Mouse (Mus musculus) induced T-regulatory cell, adult 2 months (primary cell): ENCODE results near the gene Anks1.

Source experiments
- DNase-seq: peaks from one replicate; pipeline ENCODE4 v3.0.0-alpha.2; 2012; ENCODE audit warnings: low read depth

The Anks1 gene

DNA sequence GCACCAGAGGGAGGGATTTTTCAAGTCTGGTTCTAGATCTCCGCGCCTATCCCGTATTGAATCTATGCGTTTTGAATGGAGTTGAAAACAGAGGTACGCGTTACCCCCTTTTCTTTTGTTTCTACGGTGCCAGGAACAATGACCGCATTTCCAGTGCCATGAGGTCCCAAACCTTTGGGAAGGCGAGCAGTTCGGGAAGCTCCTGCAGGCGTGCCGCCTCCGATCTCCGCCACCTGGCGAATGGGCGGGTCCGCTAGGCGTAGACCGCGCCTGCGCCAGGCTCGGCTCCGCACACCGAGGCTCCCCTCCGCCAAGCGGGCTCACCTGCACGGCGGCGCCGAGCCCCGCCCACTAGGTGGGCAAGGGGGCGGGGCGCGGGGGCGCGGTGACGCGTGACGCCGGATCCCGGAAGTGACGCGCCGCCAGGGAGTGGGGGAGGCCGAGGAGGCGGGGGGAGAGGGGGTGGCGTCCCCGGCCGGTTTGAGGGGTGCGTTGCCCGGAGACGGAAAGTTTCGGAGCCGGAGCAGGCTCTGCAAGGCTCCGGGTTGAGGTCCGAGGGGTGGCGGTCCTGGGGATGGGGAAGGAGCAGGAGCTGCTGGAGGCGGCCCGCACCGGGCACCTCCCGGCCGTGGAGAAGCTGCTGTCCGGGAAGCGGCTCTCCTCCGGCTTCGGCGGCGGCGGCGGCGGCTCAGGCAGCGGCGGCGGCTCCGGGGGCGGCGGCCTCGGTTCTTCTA, at the start of gene Anks1:
TSS of gene Anks1 (plus strand) at position 419 of the 734 bp plus-strand sequence.
- peak; percentile 95 for DNase-seq

DNA sequence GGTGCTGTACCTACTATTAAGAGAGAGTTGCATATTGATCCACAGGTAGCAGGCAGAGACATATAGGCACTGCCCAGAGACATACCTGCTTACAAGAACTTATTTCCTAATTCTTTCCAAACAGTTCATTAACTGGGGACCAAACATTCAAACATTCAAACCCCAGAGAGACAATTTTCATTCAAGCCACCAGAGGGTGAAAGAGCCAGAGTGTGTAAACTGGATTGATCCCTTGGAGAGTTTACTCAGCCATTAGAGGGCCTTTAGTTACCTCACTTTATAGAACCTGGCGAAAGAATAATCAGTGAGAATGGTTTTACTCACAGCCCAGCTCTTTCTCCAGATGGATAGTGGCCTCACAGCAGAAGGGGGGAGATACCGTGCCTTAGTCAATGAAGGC, 43.6 kb upstream of the Anks1 start:
- DNase-seq = no peak

DNA sequence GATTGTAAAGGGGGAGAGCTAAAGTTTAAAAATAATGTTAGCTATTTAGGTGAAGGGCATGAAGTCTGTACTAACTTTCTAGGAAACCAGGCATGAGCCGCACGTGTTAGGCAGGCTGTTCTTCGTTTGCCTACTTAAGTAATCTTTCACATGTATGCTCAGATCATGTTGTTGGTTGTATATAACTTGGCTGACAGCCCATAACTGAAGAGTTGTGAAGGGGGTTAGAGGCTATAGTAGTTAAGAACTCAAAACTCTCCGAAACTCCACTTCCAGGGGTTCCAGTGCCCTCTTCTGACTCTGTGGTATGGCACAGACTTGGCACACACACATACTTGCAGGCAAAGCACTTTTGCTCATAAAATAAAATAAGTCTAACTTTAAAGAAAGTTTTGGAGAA, 42.4 kb upstream of the Anks1 start:
- DNase-seq = no peak

DNA sequence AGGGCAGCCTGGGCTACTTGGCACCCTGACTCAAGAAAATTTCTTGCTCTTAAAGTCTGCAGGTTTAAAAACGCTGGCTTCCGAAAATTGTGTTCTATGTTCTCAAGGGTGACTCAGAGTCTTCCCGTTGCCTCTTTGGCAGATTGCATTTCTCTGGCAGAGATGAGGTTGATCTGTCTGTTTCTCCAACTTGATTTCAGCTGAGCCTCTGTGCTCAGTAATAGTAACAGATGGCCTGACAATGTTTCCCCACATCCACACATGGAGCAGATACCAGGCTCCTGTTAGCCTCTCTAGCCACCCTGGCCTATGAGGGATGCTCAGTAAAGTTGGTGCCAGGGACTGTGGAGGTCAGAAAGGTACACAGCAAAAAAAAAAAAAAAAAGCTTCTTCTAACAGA, 37.3 kb upstream of the Anks1 start:
- DNase-seq = no peak

DNA sequence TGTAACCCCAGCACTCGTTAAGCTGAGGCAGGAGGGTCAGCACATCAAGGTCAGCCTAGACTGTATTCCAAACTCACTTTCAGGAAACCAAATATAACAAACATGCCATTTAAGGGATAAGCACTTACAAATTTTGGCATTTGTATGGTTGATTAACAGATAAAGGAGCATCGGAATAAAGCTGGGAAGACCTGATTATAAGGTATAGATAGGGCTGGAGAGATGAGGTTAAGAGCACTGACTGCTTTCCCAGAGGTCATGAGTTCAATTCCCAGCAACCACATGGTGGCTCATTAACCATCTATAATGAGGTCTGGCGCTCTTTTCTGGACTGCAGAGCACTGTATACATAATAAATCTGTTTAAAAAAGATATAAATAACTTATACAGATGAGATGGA, 35.5 kb upstream of the Anks1 start:
- DNase-seq = no peak

DNA sequence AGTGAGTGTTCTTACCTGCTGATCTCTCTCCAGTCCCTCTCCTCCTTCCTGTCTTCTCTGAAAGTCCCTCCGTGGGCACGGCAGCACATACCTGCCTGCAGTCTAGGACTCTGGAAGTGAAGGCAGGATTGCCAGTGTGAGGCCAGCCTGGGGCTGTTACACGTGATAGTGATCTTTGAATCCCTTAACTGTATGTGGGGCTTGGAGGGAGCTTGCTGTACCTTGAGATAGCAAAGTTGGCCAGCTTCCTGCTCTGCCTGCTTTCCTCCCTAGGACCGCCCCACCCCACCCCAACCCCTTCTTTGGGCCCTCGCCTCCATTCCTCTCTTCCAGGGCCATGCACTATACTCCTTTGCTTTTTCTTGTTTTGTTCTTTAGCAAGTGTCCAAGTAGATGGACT, 34.6 kb upstream of the Anks1 start:
- no peak for DNase-seq

DNA sequence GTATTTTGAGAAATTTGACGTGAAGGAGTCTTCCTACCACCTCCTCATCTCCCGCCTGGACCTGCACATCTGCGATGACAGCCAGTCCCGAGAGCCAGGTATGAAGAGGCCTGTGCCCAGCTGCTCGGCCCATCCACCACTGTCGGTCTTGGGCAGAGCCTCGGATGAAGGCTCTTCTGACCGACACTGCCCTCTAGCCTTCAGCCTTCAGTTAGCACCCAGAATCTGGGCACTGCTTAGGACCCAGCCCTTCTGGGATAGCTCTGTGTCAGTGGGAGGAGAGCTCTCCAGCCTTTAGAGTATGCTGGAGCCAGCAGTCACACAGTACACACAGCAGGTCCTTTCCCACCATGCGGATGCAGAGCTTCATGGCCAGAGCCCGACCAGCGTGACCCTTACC, 27.6 kb upstream of the Anks1 start:
- DNase-seq = no peak

DNA sequence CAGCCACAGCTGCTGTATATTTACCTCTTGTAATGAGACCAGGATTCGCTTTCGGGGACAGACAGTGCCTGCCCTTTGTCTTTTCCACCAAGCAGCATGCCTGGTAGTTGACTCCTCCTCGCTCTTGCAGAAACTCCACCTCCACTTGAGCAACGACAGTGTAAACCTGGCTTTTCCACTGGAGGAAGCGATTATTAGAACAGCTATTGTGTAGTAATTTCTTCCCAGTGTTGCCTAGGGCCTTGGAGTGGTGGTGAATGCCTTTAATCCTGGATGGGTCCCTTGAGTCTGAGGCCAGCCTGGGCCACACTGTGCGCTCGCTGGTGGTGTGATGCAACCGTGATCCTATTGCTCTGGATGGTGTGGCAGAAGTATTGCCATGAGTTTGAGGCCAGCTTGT, 26.0 kb upstream of the Anks1 start:
- DNase-seq = no peak

DNA sequence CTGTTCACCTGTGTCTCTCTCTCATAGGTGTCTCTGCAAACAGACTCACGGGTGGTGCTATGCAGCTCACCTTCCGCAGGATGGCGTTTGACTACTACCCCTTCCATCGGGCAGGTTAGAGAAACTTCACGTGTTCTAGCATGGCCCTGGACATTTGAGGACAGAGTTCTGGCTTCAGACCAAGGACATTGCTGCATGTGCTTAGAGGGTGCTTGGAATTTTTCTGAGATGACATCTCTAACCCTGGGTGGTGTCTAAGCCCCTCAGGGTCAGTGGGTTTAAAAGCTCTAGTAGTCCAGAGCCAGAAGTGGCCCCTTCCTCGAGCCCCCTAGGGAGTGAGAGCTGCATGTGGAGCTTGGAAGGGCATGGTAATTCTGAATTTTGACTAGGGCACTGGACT, 25.1 kb upstream of the Anks1 start:
- DNase-seq = no peak

DNA sequence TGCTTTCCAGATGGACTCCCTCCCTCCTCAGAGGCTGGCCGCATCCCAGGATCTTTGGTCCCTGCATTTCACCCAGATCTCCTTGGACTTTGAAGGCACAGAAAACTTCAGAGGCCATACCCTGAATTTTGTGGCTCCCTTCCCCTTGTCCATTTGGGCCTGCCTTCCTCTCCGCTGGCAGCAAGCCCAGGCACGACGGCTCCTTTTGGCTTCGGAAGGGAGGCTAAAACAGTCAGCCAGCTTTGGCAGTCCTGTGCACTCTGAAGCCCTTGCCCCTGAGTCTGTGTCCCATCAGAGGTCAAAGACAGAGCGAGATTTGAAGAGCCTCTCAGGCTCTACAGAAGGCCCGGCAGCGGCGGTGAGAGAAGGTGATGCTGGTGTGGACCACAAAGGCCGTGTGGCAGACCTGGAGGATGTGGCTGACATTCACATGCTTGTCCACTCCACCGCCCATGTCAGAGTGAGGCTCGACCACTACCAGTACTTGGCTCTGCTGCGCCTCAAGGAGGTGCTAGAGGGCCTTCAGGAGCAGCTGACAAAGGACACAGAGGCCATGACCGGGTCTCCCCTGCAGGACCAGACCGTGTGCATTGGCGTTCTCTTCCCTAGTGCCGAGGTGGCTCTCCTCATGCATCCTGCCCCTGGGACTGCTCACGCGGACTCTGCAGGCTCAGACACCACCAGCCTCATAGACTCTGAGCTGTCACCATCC, 22.5 kb upstream of the Anks1 start:
- DNase-seq = no peak

DNA sequence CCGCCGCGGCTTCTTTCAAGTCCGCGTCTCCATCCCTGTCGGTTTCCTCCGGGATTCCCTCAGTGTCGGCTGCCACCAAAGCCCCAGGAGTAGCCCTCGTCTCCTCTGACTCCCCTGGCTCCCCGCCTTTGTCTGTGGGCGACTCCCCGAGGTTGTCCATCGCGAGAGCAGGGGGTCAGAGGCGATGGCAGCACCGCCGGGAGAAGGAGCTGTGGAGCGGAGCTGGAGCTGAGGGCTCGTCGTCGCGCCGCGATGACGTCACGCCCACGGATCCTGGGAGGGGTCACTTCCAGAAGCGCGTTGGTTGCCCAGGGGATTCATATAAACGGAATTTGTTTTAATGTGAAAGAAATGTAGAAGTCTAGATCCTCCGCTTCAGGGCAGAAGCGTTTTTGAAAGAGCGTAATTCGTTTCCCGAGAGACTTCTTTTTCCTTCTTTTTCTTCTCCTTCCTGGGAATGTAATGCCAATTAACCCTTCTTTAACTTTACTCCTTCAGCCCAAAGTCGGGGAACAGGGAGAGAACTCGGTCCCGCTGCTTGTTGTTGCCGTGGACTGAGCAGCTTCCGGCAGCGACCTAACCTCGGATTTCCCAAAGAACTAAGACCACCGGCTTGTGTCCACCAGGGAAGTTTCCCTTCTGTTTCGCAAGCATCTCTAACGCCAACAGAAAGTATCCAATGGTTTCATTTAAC, 1.4 kb upstream of the Anks1 start:
- DNase-seq = peak; percentile 93

DNA sequence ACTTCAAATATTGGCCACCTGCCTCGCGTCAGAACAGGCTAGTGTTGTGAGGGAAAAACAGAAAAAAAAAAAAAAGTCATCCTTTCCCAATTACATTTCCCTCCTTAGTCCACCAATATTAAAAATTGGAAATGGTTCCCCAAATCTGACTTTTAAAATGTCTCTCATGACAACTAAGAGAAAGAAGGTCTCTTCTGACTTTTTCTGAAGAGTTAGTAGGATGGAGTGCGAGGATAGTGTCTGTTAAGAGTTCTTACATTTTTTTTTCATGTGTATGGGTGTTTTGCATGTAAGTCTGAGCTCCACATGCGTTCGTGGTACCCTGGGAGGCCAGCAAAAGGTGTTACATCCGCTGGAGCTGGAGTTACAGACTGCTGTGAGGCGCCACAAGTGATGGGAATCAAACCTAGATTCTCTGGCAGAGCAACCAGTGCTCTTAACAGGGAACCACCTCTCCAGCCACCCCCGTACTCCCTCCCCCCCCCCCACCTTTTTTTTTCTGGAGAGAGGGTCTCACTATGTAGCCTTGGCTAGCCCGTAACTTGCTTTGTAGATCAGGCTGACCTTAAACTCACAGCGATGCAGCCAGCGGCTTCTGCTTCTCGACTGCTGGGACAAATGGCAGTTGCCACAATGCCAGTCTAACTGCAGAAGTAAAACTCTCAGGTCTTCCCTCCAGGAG, 759 bp upstream of the Anks1 start:
- DNase-seq = peak; percentile 79

DNA sequence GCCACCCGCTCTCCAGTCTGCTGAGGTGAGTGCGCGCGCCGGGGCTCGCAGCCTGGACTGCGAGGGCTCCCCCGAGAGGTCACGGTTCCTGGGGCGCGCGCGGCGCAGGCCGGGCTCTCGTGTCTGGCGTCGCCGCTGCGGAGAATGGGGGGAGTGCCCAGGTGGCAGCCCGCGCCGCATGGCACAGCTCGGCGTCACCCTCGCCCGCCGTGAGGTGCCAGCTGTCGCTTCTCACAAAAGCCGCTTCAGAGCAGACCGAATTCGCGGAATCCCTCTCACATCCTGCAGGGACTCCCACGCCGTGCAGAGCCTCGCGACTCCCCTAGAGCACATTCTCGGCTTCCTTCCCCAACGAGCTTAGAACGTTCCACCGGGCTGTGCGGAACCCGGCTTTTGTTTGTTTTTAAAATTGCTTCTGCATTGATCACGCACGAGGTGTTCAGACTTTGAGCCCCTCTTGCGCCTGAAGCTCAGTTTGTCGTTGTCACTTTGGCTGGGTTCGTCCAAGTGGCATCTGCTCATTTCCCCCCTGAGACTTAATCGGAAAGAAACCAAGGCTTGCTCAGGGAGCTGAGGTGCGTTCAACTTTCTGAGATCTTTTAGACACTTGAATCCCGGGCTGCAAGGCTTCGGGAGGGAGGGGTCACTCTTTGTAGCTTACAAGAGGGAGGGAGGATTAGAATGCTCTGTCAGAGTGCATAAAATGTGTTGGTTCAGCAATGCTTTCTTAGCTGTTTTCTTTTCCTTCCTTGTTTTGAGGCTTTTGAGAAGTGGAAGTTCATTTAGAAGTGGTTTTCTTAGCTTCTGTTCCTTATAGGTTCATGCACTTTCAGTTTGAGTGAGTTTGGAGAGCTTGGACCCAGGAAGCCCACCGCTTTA, 755 bp downstream of the Anks1 start, which contains the start of gene Taf11:
TSS of gene Taf11 (minus strand) at position 223 of the 879 bp plus-strand sequence.
- peak; percentile 78 for DNase-seq

DNA sequence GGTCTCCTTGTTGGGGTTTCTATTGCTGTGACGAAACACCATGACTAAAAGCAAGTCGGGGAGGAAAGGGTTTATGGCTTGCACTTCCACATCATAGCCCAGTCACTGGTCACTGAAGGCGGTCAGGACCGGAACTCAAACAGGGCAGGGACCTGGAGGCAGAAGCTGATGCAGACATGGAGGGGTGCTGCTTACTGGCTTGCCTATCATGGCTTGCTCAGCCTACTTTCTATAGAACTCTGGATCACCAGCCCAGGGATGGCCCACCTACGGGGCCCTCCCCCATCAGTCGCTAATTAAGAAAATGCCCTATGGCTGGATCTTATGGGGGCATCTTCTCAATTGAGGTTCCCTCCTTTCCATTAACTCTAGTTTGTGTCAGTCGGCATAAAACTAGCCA, 2.3 kb downstream of the Anks1 start:
- DNase-seq = no peak

DNA sequence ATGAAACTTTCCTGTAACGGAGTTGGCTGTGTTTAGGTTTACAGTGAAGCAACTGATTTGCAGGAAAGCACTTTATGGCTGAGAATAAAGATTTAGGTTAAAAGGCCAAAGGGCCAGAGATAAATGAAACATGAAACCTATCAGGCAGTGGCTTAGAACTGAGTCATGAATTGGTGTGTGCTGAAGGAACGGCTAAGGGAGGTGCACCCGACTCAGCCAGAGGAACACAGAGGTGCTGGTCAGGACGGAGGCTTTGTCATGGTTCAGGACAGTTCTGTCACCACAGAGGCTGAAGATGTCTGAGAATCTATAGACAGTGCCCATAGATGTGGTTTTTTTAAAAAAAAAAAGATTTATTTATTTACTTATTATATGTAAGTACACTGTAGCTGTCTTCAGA, 5.6 kb downstream of the Anks1 start:
- no peak for DNase-seq

DNA sequence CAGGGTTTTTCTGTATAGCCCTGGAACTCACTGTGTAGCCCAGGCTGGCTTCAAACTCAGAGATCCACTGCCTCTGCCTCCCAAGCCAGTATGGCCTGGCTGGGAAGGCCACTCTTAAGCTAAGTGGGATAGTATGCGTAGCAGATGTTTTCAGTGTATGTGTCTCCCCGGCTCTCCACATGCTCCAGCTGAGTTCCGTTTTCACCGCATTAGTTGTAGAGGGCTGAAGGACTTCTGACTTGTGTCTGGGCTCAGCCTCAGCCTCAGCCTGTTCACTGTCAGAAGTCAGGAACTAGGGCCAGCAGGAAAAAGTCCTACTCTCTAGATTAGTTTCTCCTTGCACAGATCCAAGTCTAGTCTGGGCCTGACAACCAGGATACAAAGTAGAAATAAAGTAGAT, 7.3 kb downstream of the Anks1 start:
- DNase-seq = no peak

DNA sequence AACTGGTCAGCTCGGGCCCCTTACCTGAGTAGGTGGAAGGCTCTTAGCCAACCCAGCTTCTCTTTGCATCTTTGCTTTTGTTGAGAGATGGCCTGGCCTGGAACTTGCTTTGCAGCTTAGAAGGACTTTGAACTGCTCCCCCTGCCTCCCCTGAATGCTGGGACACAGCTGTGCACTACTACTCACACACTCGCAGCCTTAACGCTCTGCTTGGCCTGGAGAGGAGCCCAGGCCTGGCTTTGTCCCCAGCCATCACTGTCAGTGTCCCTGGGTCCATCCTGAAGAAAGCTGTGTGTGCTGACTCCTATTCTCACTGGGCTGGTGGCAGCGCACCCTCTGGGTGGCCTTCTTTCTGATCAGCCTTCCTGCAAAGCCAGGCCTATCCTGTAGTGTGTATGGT, 11.6 kb downstream of the Anks1 start:
- DNase-seq = no peak

DNA sequence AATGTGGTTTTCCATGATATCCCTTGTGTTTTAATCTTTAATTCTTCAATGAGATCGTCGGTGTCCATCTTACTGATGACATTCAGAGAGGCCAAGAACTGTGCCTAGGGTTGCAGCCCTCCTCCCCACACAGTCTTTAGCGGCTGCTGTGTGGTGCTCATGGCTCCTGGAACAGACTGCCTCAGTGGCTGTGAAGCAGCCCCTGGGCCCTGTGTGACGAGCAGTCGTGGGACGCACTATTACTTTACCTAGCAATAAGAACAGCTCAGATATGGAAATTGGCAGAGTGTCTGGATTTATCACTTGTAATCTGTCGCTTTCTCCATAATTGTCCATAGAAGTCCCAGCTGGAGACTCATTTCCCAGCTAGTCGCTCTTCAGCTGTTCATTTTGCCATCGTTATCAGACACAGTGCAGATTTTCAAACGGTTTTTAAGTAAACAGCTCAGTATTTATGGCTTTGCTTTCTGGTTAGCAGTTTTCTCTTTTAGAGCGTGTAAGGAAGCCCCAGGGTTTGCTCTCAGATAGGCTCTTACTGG, 13.1 kb downstream of the Anks1 start:
- DNase-seq = no peak

DNA sequence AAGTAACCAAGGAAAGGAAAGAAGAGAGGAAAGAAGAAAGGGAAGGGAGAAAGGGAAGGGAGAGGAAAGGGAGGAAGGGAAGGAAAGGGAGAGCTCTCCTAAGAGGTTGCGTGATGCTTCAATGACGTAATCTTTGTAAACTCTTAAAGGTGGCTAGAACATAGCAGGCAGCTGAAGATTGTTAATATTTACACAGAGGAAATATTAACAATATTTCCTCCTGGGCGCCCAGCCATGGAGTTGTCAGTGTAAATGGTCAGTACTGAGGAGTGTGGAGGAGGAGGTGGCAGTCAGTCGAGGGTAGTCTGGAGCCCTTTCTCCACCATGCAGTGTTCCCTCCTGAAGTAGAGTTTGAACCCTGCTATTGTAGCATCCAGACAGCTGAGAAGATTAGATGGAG, 15.9 kb downstream of the Anks1 start:
- DNase-seq = no peak

DNA sequence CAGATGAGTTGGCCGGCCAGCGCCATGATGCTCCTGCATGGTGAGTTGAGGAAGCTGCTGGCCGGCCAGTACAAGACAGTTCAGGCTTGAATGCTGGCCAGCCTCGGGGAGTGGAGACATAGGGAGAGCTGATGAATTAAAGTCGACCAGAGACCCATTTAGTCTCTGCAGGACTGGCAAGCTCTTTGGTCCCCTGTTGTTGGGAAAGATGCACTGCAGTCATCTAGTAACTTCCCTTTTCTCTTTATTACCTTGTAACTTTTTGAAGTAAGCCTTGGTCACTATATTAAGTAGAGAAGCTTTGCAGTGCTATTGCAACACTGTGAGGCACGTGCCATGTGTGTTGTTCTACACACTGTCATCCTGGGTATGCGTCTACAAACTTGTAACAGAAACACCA, 16.4 kb downstream of the Anks1 start:
- DNase-seq = no peak

DNA sequence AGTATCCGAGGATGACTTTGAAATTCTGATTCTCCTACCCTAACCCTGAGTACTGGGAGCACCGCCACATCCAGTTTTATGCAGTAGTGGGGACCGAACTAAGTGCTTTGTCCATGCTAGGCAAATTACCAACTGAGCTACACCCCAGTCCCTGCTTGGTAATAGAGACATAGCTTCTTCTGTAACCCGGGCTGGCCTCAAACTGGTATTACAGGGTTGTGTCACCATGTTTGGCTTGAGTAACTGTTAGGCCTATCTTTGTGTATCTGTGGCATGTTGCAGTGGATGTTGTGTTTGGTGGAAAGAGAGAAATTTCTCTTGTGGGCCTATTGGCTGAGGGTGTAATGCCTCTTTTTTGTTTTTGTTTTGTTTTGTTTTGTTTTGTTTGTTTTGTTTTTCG, 21.2 kb downstream of the Anks1 start:
- DNase-seq = no peak
